Mouse (Mus musculus): ENCODE measurements around the gene Trrap.
"Not testable (repeated sequence)": the region's sequence is repeated elsewhere in the genome, so short reads cannot be mapped to it uniquely, and the experiment has no call there.

Trrap gene

GRCm38 (mm10) chr5:144767106-144767798 lies at the start of gene Trrap:
Gene Trrap (plus strand): TSS chr5:144767732.
- not testable (repeated sequence) for DNase-seq

GRCm38 (mm10) chr5:144719781-144720180 lies 47.8 kb upstream of the Trrap start:
- no peak for DNase-seq

- no peak for DNase-seq
These were observed 47.3 kb upstream of the Trrap start for GRCm38 (mm10) chr5:144720281-144720680.

- DNase-seq: peak; percentile 36
These were observed 42.6 kb upstream of the Trrap start for GRCm38 (mm10) chr5:144724926-144725325.

GRCm38 (mm10) chr5:144725554-144725953 lies 42.0 kb upstream of the Trrap start:
- DNase-seq: no peak

GRCm38 (mm10) chr5:144727119-144727518 lies 40.4 kb upstream of the Trrap start:
- DNase-seq: peak; percentile 79

- no peak for DNase-seq
These were observed 39.3 kb upstream of the Trrap start for GRCm38 (mm10) chr5:144728237-144728636.

- no peak for DNase-seq
These were observed 38.3 kb upstream of the Trrap start for GRCm38 (mm10) chr5:144729216-144729615.

GRCm38 (mm10) chr5:144733953-144734352 lies 33.6 kb upstream of the Trrap start:
- DNase-seq: peak; percentile 79

GRCm38 (mm10) chr5:144734949-144735348 lies 32.6 kb upstream of the Trrap start:
- peak; percentile 75 for DNase-seq

- DNase-seq: no peak
These were observed 30.4 kb upstream of the Trrap start for GRCm38 (mm10) chr5:144737101-144737500.

- DNase-seq: no peak
These were observed 15.1 kb upstream of the Trrap start for GRCm38 (mm10) chr5:144752432-144752831.

GRCm38 (mm10) chr5:144753041-144753440 lies 14.5 kb upstream of the Trrap start:
- DNase-seq: peak; percentile 44

GRCm38 (mm10) chr5:144755191-144755590 lies 12.3 kb upstream of the Trrap start:
- no peak for DNase-seq

GRCm38 (mm10) chr5:144757402-144757801 lies 10.1 kb upstream of the Trrap start:
- DNase-seq: no peak

GRCm38 (mm10) chr5:144758422-144758821 lies 9.1 kb upstream of the Trrap start:
- peak; percentile 54 for DNase-seq

GRCm38 (mm10) chr5:144761161-144761868 lies 6.2 kb upstream of the Trrap start, which contains the start of gene Tmem130:
Gene Tmem130 (minus strand): TSS chr5:144761818.
- DNase-seq: peak; percentile 54

GRCm38 (mm10) chr5:144766026-144766425 lies 1.5 kb upstream of the Trrap start:
- no peak for DNase-seq

GRCm38 (mm10) chr5:144766646-144767045 lies 886 bp upstream of the Trrap start:
- no peak for DNase-seq

- DNase-seq: peak; percentile 95
These were observed 644 bp downstream of the Trrap start for GRCm38 (mm10) chr5:144767911-144768841.

- no peak for DNase-seq
These were observed 1.5 kb downstream of the Trrap start for GRCm38 (mm10) chr5:144769067-144769482.

- DNase-seq: no peak
These were observed 5.7 kb downstream of the Trrap start for GRCm38 (mm10) chr5:144773231-144773630.

- no peak for DNase-seq
These were observed 13.1 kb downstream of the Trrap start for GRCm38 (mm10) chr5:144780654-144781053.

Measured in embryo, embryonic 11 days (tissue).